Mouse (Mus musculus) ES-Bruce4 (cell line): ENCODE measurements around the gene Fancc.

Source experiments
- CTCF ChIP-seq: IDR thresholded peaks from one replicate; pipeline ENCODE4 v1.8.1; 2011; ENCODE audit warnings: low read depth, low read length
- POLR2A ChIP-seq: IDR thresholded peaks from one replicate; pipeline ENCODE4 v1.8.1; 2011; ENCODE audit warnings: low read length; ENCODE audit not compliant: insufficient read depth

DNA sequence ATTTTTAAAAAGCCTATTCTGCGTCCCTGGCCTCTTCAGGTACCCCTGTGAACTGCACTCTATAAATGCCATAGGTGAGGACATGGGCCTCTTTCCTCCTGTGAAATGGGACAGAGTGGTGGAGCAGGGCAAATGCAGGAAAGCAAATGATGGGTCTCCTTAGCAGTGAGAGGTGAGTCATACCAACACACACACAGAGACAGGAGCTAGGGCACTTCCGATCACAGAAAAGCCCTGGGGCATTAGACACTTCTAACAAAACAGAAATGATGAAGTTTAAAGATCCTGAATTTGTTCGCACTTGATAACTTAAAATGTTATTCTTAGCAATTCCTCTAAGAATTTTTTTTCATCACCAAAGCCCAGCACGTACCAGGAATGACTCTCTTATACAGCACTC lies 157.1 kb downstream of the Fancc start:
- TF ChIP-seq POLR2A (no peak), CTCF (no peak)
